Mouse (Mus musculus) thymus, postnatal 36 days (tissue): ENCODE results near the gene Tedc1.

Source experiments
- DNase-seq, 2 experiments: peaks; one replicate each; pipeline ENCODE4 v3.0.0; 2022; ENCODE audit warnings: mixed read lengths in 2 of 2

The Tedc1 gene

DNA sequence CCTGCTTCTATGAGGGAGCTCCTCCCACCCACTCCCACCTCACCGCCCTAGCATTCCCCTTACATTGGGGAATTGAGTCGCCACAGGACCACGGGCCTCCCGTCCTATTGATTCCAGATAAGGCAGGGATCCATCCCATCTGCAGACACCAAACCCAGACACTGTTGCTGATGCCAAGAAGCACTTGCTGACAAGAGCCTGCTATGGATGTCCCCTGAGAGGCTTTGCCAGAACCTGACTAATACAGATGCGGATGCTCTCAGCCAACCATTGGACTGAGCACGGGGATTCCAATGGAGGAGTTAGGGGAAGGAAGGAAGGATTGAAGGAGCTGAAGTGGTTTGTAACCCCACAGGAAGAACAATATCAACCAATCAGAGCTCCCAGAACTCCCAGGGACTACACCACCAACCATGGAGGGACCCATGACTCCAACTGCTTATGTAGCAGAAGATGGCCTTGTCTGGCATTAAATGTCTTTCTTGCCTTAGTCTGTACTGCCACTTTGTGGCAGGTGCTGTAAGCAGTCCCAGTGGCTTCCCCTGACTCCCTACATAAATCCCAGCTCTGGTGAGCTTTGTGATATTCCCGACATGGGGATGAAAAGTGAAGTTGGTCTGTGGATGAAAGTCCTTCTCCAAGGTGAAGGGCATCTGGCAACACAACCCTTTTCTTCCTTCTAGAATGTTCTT, 49.2 kb downstream of the Tedc1 start:
- DNase-seq = no peak

DNA sequence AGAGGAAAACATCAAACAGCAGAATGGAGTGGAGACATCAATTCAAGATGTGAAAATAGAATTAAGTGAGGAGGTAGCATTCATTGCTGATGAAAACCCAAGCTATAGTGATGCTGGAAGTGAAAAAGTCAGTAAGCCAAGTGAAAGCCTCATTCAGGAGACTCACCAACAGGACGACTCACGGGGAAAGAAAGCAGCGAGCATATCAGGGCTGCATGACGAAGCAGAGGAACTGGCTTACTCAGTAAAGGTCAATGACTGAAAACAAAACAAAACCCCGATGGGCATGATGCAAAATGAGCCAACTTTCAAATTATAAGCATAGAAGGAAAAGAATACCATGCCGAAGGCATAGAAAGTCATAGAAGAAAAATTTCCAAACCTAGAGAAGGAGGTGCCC, 51.5 kb downstream of the Tedc1 start:
- DNase-seq = no peak

DNA sequence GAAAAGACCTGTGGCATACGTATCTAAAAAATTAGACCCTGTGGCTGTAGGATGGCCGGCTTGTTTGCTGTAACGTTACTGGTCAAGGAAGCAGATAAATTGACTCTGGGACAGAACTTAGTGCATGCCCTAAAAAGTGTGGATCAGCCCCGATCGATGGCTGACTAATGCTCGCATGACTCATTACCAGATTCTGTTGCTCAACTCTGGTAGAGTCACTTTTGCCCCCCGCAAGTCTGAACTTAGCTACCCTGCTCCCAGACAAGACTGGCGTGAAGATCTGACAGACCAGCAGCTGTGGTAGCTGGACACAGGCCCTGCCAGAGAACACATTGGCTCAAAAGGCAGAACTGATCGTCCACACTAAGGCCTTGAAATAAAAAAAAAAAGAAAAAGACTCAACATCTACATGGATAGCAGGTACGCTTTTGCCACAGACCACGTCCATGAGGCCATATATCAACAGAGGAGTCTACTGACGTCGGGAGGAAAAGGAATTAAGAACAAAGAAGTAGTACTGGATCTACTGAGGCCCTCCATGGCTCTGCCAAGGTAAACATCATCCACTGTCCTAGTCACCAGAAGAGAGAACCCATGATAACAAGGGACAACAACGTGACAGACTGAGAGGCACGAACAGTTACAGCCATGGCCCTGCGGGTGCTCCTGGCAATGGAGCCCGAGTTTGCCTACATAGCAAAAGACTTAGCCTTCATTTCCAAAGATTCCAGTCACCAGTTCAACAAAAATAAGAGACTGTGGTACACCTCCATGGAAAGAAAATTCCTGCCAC, 54.6 kb downstream of the Tedc1 start:
- DNase-seq = no peak

DNA sequence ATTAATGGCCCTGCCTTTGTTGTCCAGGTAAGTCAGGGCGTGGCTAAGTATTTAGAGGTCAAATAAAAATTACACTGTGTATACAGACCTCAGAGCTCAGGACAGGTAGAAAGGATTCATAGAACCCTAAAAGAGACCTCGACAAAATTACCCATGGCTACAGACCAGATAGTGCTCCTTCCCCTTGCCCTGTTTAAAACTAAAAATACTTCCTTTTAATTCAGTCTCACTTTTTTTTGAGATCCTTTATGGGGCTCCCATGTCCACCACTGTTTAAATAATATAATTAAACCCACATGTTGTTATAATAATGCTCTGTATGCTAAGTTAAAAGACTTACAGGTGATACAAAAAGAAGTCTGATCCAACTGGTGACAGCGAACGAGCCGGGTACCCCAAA, 55.6 kb downstream of the Tedc1 start:
- no peak for DNase-seq

DNA sequence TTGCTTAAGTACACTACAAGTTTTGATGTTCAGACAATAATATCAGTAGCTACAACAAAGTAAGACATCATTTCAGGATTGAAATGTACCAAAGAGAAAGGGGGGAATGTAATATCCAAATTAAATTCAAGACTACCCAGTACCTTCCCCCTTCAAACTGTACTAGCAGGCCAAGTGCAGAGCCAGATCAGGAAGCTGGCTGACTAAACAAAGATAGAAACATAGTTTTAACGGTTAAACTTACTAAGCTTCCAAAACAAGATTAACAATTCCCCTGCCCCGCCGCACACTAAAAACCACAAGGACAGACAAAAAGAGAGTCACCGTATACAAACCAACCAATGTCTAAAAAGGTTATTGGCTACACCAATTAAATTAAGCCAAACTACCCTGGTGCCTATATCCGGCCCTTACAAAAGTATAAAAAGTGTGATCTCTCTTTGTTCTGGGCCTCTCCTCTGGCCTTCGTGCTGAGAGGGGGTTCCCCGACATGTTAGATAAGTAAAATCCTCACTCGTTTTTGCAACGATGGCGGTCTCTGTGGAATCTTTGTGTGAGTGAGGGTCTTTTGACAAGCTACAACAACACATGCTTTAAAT, 56.2 kb downstream of the Tedc1 start:
- no peak for DNase-seq

GRCm38 (mm10) chr12:113213226-113213625, 57.0 kb downstream of the Tedc1 start:
- no peak for DNase-seq

- no peak for DNase-seq
Measured at GRCm38 (mm10) chr12:113214072-113214808, 58.0 kb downstream of the Tedc1 start.

GRCm38 (mm10) chr12:113214972-113215666, 58.9 kb downstream of the Tedc1 start:
- DNase-seq = no peak
